Mouse (Mus musculus): ENCODE data around the gene Rmnd1.
A peak's percentile ranks its signal among the peaks of the same experiment; 100 is the strongest.

Rmnd1 gene

DNA sequence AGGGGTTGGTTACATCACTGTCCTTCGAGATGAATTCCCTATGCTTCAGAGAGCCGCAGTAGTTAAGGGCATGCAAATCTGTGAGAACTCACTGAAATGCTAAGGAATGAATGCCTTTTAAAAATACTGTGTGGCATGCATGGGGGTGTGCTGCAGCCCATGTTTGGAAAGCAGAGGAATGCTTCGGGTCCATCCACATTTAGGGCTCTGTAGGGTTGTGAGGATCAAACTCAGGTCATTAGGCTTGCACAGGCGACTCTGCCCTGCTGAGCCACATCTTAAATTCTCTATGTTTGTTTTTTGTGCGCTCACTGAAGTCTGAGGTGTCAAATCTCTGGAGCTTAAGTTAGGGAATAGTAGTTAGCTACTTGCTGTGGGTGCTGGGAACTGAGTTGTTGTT, 41.1 kb downstream of the Rmnd1 start:
- no peak for DNase-seq (ENCODE audit: low read depth)

GRCm38 (mm10) chr10:4390550-4390949, 41.6 kb downstream of the Rmnd1 start:
- DNase-seq (ENCODE audit: low read depth) = no peak

DNA sequence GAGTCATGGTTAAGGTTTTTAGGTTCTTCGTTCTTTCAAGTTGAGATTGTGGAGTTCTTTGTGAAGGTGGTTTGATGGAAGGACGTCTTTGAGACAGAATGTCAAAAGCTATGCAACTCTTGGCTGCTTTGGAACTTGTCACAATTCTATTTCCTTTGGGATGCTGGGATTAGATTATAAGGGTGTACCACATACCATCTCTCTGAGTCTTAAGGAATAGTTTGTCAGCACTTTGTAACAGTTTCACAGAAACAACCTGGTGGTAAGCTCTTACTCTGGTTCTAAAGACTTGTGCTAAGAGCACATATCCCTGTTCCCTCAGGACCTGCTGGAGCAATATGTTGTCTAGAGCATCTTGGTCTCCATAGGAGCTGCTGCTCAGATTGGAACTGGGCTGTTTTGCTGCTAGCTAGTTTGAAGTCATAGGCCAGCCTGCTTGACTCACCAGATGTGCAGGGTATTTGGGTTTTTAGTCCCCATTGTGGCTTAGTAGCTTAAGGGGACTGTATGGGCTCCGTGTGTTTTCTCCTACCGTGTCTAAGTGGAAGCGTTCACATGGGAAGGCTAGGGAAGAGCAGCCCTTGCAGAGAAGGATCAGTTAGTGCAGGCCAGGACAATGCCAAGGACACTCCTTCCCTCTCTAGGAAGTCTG, 42.6 kb downstream of the Rmnd1 start:
- DNase-seq (ENCODE audit: low read depth) = no peak

GRCm38 (mm10) chr10:4389036-4389435, 43.2 kb downstream of the Rmnd1 start:
- peak; percentile 51 for DNase-seq (ENCODE audit: low read depth)

DNA sequence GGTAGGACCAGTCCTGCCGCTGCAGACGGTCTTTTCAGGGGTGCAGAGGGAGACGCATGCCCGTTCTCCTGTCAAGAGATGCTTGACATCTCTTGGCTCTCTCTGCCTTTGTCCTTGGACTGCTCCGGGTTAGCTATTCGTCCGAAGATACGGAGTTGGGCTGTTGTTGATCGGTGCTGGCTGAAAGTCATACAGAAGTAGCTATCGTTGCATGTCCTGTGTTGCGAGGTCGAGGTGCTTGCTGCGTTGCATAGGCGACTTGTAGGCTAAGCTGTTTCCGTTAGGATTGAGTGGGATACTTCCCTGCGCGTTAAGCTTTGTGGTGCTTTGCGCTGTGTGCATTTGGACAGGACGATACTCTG, 43.8 kb downstream of the Rmnd1 start:
- no peak for DNase-seq (ENCODE audit: low read depth)

DNA sequence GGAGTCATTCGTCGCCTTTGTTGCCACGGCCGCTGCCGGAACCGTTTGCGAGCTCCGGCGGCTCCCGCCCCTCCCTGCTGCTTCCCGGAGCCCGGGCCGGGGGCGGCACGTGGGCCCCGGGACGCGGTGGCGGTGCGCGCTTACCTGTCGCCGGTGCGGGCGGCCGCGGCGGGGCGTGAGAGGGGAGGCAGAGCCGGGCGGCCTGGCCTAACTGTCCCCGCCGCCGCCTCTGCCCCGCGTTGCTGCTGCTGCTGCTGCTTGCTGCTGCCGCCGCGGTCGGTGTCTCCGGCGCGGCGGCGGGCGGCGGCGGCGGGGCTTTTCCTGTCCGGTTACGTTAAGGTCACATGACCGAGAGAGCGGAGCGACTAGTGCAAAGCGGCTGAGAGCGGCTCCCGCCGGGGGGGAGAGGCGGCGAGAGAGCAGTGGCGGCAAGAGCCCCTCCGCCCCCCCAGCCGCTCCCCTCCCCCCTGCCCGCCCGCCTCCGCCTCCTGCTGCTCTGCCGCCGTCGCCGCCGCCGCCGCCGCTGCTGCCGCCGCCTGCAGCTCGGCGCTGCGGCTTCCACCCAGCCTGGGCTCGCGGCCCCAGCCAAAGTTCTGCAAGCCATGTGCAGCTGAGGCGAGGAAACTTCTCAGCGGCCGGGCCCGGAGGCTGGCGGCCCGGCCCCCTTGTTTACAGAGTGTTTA, 44.3 kb downstream of the Rmnd1 start, which contains the start of gene Zbtb2:
Zbtb2 (minus strand) TSS at position 408 of the 683 bp plus-strand sequence.
- peak; percentile 74 for DNase-seq (ENCODE audit: low read depth)

DNA sequence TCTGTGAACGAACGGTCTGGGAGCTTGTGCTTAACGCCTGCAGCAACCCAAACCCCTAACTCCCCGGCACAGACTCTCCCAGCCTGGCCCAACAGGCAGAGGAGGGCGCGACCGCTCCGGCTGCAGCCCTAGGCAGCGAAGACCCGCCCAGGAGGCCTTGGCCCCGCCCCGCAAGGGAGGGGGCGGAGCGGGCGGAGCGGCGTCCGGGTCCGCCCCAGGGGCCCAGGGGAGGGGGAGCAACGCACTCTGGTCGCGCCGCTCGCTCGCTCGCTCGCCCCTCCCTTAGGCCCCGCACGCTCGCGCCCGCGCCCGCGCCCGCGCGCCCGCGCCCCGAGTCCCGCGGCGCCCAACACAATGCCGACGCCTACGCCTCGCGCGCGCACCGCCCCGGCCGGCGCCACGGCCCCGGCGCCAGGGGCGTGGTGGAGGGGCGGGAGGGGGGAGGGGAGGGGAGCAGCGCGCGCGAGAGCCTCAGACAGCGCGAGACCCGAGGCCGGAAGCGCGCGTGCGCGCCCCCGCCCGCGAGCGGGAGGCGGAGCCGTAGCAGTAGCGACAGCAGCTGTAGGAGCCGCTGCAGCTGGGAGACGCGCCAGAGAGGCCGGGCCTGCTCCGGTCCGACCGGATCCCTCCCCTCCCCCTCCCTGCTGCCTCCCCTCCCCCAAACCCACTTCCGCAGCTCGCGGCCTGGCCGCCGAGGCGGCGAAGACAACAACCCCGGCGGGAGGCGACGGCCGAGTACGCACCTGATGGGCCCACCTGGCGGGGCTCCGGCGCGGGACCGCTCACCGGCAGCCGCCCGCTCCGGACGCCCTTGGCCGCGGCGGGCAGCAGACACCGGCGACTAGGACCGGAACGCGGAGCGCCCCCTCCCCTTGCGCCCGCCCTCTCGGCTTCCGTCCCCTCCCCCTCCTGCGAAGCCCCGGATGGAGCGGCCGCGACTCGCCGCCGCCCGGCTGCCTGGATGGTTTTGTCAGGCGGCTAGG, 45.3 kb downstream of the Rmnd1 start:
- peak; percentile 97 for DNase-seq (ENCODE audit: low read depth)

- DNase-seq (ENCODE audit: low read depth) = no peak
Observed at GRCm38 (mm10) chr10:4384244-4384643, 47.9 kb downstream of the Rmnd1 start.

DNA sequence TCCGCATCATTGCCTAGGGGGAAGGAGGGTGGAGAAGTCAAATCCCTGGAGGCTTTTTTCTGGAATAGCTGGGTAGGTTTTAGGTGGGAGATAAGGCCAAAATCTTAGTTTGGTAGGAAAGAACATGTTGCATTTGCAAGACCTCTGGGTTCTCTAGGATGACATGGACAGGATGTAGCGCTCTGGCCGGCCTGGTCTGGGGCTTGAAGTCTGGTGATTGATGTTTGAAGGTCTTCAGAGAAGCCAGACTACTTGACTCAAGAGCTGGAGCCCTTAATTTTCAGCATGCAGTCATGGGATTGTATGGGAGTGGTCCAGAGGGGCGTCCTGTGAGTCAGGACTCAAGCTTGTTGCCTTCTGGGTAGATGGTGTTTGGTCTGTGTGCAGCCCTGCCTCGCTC, 51.4 kb downstream of the Rmnd1 start:
- DNase-seq (ENCODE audit: low read depth) = no peak

- no peak for DNase-seq (ENCODE audit: low read depth)
Observed at GRCm38 (mm10) chr10:4376931-4377330, 55.3 kb downstream of the Rmnd1 start.

DNA sequence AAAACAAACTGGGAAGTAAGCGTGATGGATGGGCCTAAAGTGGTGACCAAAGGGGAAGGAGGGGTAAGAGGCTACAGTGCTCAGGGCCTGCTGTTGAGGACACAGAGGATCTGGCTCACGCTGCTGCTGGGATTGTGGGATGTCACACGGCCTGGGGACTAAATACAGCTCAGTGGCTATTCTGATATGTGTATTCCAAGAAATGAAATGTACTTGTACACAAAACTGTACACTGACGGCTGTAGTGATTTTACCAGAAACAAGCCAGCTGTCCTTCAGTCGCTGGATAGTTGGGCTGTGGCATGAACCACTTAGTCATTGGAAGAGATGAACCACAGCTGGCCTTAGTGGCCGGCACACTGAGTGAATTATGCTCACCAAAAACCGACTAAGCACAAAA, 55.7 kb downstream of the Rmnd1 start:
- DNase-seq (ENCODE audit: low read depth) = no peak

- no peak for DNase-seq (ENCODE audit: low read depth)
Observed at GRCm38 (mm10) chr10:4375267-4375666, 56.9 kb downstream of the Rmnd1 start.

DNA sequence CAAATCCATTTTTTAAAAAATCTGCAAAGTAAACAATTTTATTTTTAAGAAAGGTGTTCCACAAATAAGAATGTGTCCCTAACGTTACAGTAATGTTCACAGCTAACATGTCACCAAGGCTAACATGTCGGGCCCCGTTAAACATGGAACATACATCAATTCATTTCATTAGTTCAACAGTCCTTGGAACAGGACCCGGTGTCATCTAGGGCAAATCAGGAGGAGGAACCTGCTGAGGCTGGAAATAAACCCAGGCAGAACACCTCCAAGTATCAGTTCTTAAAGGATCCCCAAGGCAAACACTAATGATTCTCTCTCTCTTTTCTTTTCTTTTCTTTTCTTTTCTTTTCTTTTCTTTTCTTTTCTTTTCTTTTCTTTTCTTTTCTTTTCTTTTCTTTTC, 57.5 kb downstream of the Rmnd1 start:
- no peak for DNase-seq (ENCODE audit: low read depth)

- DNase-seq (ENCODE audit: low read depth) = no peak
Observed at GRCm38 (mm10) chr10:4374239-4374638, 57.9 kb downstream of the Rmnd1 start.

GRCm38 (mm10) chr10:4373558-4373957, 58.6 kb downstream of the Rmnd1 start:
- no peak for DNase-seq (ENCODE audit: low read depth)

GRCm38 (mm10) chr10:4372011-4372410, 60.2 kb downstream of the Rmnd1 start:
- DNase-seq (ENCODE audit: low read depth) = peak; percentile 71

DNA sequence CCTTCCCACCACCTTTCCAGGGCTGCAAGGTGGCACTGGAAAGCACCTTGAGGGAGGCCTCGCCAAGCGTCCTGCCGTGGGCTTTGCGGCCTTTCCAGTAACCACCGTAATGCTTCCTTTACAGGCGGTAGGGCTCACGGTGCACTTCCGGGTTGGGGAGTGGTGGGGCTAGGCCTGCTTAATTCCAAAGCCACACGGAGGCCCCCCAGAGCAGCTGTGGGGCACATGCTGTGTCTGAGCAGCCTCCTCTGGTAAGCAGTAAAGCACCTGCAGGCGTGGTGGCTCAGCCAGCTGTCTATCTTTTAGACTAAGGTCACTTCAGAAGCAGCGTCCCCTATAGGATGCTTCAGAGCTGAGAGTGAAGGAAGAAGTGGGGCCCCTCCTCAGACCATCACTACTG, 62.1 kb downstream of the Rmnd1 start:
- DNase-seq (ENCODE audit: low read depth) = no peak

GRCm38 (mm10) chr10:4364618-4365017, 67.6 kb downstream of the Rmnd1 start:
- no peak for DNase-seq (ENCODE audit: low read depth)

DNA sequence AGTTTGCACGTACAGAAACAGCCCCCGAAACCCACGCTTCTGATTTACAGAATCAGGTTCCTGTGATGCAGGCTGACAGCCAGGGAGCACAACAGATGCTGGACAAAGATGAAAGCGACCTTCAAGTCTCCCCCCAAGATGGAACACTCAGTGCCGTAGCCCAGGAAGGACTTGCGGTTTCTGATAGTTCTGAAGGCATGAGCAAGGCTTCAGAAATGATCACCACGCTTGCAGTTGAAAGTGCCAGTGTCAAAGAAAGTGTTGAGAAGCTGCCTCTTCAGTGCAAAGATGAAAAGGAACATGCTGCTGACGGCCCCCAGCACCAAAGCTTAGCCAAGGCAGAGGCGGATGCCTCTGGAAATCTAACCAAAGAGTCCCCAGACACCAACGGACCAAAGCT, 74.8 kb downstream of the Rmnd1 start:
- DNase-seq (ENCODE audit: low read depth) = peak; percentile 76

- peak; percentile 41 for DNase-seq (ENCODE audit: low read depth)
Observed at GRCm38 (mm10) chr10:4356640-4357039, 75.5 kb downstream of the Rmnd1 start.

GRCm38 (mm10) chr10:4355882-4356451, 76.2 kb downstream of the Rmnd1 start:
- peak; percentile 71 for DNase-seq (ENCODE audit: low read depth)

Measured in naive thymus-derived CD4-positive, alpha-beta T cell, adult 2 months (primary cell).